ENCODE assay signal across 8 mouse cellular contexts in the genomic region with DNA sequence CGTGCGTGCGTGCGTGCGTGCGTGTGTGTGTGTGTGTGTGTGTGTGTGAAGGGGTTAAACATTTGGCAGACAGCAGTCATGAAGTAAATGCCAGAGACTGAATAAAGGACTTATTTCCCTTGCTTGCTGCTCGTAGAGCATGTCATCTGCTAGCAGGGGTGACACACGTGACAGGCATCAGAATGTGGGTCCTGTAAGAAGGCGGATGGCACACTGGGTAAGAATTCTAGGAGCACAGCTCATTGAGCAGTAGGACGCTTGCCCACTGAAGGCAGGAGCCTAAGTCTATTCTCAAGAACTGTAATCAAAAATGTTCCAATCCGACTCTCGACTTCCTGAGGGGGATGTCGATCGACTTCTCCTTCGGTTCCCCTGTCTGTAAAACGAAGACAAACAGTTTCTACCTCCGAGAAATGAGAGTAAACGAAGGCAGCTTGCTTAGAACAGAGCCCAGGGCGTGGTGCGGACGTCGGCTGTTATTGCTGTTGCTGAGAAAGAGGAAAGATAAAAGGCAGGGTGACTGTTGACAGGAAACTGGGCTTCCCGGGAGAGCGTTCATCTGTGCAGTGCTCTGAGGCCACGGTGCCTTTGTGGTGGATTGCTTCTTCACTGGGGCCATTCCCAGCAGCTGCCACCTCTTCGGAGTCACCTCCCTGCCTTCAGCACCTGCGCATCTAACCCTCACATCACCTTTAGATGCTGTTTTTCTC.
A peak's percentile ranks its signal among the peaks of the same experiment; 100 is the strongest.
DNase-seq lines count a peak whose midpoint lies in the region; ATAC-seq lines count a peak whose summit lies in the region.

No protein-coding gene starts in this region.

- H3K9me3 ChIP-seq in hindbrain, embryonic 13.5 days: no peaks in the 10 kb centered on the region
- no peaks in the 10 kb centered on the region for H3K9me3 ChIP-seq in hindbrain, embryonic 11.5 days (ENCODE audit: control insufficient read depth, low read length)
- H3K9me3 ChIP-seq in heart, embryonic 13.5 days: no peaks in the 10 kb centered on the region; the same call in 1 of the 2 replicates

- no peaks in the 10 kb centered on the region for H3K27me3 ChIP-seq in hindbrain, embryonic 13.5 days
- H3K27me3 ChIP-seq in hindbrain, embryonic 11.5 days (ENCODE audit: control insufficient read depth, insufficient read depth, low read length): no peaks in the 10 kb centered on the region
- no peaks in the 10 kb centered on the region for H3K27me3 ChIP-seq in heart, embryonic 13.5 days (replicated peaks)

- H3K4me1 ChIP-seq in hindbrain, embryonic 13.5 days (replicated peaks): no peaks in the 10 kb centered on the region
- H3K4me1 ChIP-seq in hindbrain, embryonic 11.5 days (replicated peaks; ENCODE audit: control insufficient read depth, insufficient read depth, low read length): no peaks in the 10 kb centered on the region
- H3K4me1 ChIP-seq in heart, embryonic 13.5 days: peaks cover 13% of the 10 kb centered on the region

- 79% methylated on average over 27 of the region's 27 CpGs for WGBS in hindbrain, embryonic 13.5 days
- WGBS in hindbrain, embryonic 11.5 days: 81% methylated on average over 27 of the region's 27 CpGs
- WGBS in heart, embryonic 13.5 days: 55% methylated on average over 27 of the region's 27 CpGs

- no peak overlapping the region for H3K4me2 ChIP-seq in hindbrain, embryonic 13.5 days
- no peak overlapping the region for H3K4me2 ChIP-seq in hindbrain, embryonic 11.5 days (replicated peaks; ENCODE audit: low read depth, low read length)
- H3K4me2 ChIP-seq in heart, embryonic 13.5 days: peak overlapping the region; percentile 54

- H3K9ac ChIP-seq in hindbrain, embryonic 13.5 days: 0 out of 2 replicates have a peak overlapping the region, but pooled peaks have one; percentile 2
- H3K9ac ChIP-seq in hindbrain, embryonic 11.5 days (ENCODE audit: low read depth, low read length): no peak overlapping the region
- H3K9ac ChIP-seq in heart, embryonic 13.5 days: no peak overlapping the region; the same call in 1 of the 2 replicates

- H3K27ac ChIP-seq in hindbrain, embryonic 13.5 days: 0 out of 2 replicates have a peak overlapping the region, but pooled peaks have one; percentile 13
- no peak overlapping the region for H3K27ac ChIP-seq in hindbrain, embryonic 11.5 days (ENCODE audit: low read depth, low read length)
- no peak overlapping the region for H3K27ac ChIP-seq in heart, embryonic 13.5 days (replicated peaks)

- no peak overlapping the region for H3K4me3 ChIP-seq in hindbrain, embryonic 13.5 days
- H3K4me3 ChIP-seq in hindbrain, embryonic 11.5 days (ENCODE audit: low read depth, low read length): no peak overlapping the region
- no peak overlapping the region for H3K4me3 ChIP-seq in heart, embryonic 13.5 days

- no peak for ATAC-seq in hindbrain, embryonic 13.5 days (ENCODE audit: low FRiP score)
- ATAC-seq in hindbrain, embryonic 11.5 days (ENCODE audit: low FRiP score): no peak
- ATAC-seq in heart, embryonic 13.5 days (ENCODE audit: extremely low read depth, insufficient number of reproducible peaks, low FRiP score, low TSS enrichment): no peak

- no peaks in the 10 kb centered on the region for H3K36me3 ChIP-seq in hindbrain, embryonic 13.5 days
- no peaks in the 10 kb centered on the region for H3K36me3 ChIP-seq in hindbrain, embryonic 11.5 days (ENCODE audit: control insufficient read depth, insufficient read depth, low read length)
- no peaks in the 10 kb centered on the region for H3K36me3 ChIP-seq in heart, embryonic 13.5 days

- DNase-seq in hindbrain, embryonic 11.5 days (ENCODE audit: low spot score): no peak
- peak; percentile 54 for DNase-seq in lung, postnatal 14 days
- DNase-seq in thymus, adult 18-20 months: peak; percentile 22 to 54
- DNase-seq in kidney, postnatal 14 days: no peak
- DNase-seq in left cerebral cortex, adult 9 months (ENCODE audit: low spot score in 2 of 2): no peak
- no peak for DNase-seq in right cerebral cortex, adult 2 months (ENCODE audit: low spot score in 2 of 2)

Comparison
In these comparisons a context has a peak if more than half of its experiments do, and no peak if none do; other contexts are left out.
1. DNase-seq: peak in lung, postnatal 14 days (single experiment) and thymus, adult 18-20 months (2 of 2); none in hindbrain, embryonic 11.5 days (single experiment), kidney, postnatal 14 days (single experiment), left cerebral cortex, adult 9 months (0 of 2) and right cerebral cortex, adult 2 months (0 of 2).